Mouse (Mus musculus) layer of hippocampus, adult 9-11 months (tissue): Measurements from ENCODE around the gene Ccdc61.

Experiments
- DNase-seq: peaks from one replicate; pipeline ENCODE4 v3.0.0; 2022

Ccdc61 gene

DNA sequence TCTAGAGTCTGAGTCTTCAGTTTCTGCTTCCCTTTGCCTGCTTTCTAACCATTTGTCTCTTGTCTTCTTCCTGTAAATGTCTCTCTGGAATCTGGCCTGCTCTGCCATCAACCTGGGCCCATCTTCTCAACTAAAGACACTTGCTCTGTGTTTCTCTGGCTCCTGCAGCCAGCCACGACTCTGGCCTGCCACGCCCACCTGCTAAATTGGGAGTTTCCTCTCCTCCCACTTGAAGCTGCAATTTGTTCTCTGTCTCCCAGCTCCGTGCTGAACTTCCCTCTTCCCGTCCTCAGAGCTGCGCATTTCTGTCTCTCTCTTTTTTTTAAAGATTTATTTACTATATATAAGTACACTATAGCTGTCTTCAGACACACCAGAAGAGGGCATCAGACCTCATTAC lies 65.4 kb downstream of the Ccdc61 start:
- no peak for DNase-seq

DNA sequence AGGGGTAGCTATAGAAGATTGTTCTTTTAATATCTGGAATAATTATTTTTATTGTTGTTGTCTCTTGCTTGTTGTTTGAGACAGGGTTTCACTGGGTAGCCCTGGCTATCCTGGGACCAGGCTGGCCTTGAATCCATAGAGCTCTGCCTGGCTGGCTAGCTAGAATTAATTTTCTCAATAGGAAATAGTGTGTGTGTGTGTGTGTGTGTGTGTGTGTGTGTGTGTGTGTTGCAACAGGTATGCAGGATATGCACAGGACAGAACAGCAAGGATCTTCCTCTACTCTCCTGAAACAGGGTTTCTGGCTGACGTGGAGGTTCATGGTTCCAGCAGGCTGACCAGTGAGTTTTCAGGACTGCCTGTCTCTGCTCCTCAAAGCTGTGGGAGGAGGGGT lies 69.0 kb downstream of the Ccdc61 start:
- DNase-seq = no peak
